Mouse (Mus musculus) lung, embryonic 14.5 days (tissue): ENCODE measurements at regions not wholly inside any gene's neighbourhood (a gene's known extent, or its start where the extent isn't known, plus 50 kb on each side); places are given as distances from the start of the nearest gene placed in this dataset.

Experiments
- ATAC-seq: fragments of 200-750 bp; cut with Nextera tagmentation; 2 replicates; pipeline ENCODE4 v1.8.0; 2017; ENCODE audit warnings: mild to moderate bottlenecking, moderate TSS enrichment, moderate library complexity; ENCODE audit not compliant: insufficient read depth
- DNase-seq: peaks from one replicate; pipeline ENCODE4 v3.0.0-alpha.2; 2015
- H3K27ac ChIP-seq: fragments of 300-500 bp; sonication (generic); 2 replicates; pipeline ENCODE4 v1.5.1; 2014; ENCODE audit warnings: low read depth, mild to moderate bottlenecking, moderate library complexity
- H3K27me3 ChIP-seq: fragments of 300-500 bp; sonication (generic); 2 replicates; pipeline ENCODE4 v1.6.1; 2014; ENCODE audit warnings: low read length, control low read depth; ENCODE audit not compliant: insufficient read depth
- H3K36me3 ChIP-seq: fragments of 300-500 bp; sonication (generic); 2 replicates; pipeline ENCODE4 v1.6.1; 2014; ENCODE audit warnings: control low read depth; ENCODE audit not compliant: insufficient read depth
- H3K4me1 ChIP-seq: fragments of 300-500 bp; sonication (generic); 2 replicates; pipeline ENCODE4 v1.6.1; 2014; ENCODE audit warnings: antibody characterized with exemption, control low read depth; ENCODE audit not compliant: insufficient read depth
- H3K4me2 ChIP-seq: fragments of 300-500 bp; sonication (generic); 2 replicates; pipeline ENCODE4 v1.6.1; 2014; ENCODE audit warnings: mild to moderate bottlenecking
- H3K4me3 ChIP-seq: fragments of 300-500 bp; sonication (generic); 2 replicates; pipeline ENCODE4 v1.5.1; 2014; ENCODE audit warnings: low read depth, low read length
- H3K9ac ChIP-seq: fragments of 300-500 bp; sonication (generic); 2 replicates; pipeline ENCODE4 v1.6.1; 2014
- H3K9me3 ChIP-seq: fragments of 300-500 bp; sonication (generic); 2 replicates; pipeline ENCODE4 v1.6.1; 2016; ENCODE audit warnings: low read depth, low read length, control low read depth
- CTCF ChIP-seq: IDR thresholded peaks from 2 replicates; pipeline ENCODE4 v1.5.1; 2016; ENCODE audit warnings: antibody characterized with exemption, low read depth
- WGBS: fragments of 180-500 bp; shearing (Covaris S2); extraction: QIAGEN DNeasy Blood & Tissue Kit; methylation state at CpG from one replicate; pipeline ENCODE4 v1.1.7; 2014; 5-methylcytosine and 5-hydroxymethylcytosine counted together

- WGBS = 50% methylated on average over 3 of the region's 3 CpGs
- H3K27ac ChIP-seq = no peak overlapping the region
- no peaks in the 10 kb centered on the region for H3K36me3 ChIP-seq
- H3K4me3 ChIP-seq = no peak overlapping the region
- H3K9me3 ChIP-seq = no peaks in the 10 kb centered on the region
- ATAC-seq (no peak), DNase-seq (no peak)
- no peaks in the 10 kb centered on the region for H3K4me1 ChIP-seq
- TF ChIP-seq CTCF = no peak
- no peak overlapping the region for H3K4me2 ChIP-seq
- no peaks in the 10 kb centered on the region for H3K27me3 ChIP-seq
- no peak overlapping the region for H3K9ac ChIP-seq
Observed at GRCm38 (mm10) chr1:24938303-24939263, 260.2 kb downstream of the Lmbrd1 start.

DNA sequence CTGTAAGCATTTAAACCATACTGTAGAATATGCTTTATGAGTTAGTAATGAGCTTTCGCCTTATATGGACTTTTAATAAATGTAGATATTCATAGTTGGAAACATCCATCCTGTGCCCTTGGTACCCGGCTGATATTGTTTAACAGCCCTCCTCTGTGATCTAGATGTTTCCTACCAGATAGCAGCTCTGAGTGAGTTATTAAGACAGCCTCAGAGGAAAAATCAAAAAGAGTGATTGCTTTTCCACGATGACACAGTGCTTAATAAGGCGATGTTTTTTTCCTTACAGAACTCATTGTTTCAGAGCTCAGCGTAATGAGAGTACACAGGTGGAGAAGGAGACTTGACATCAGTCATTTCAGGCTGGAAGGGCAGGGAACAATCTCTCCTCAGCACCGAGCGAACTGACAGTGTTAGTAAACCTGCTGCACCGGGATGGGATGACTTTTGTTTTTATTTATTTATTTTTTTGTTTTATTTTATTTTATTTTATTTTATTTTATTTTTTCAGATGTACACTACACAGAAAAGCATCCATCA lies 264.4 kb downstream of the Lmbrd1 start:
- Histone ChIP-seq H3K4me3 (no peak overlapping the region), H3K9ac (no peak overlapping the region), H3K27ac (no peak overlapping the region), H3K4me1 (no peaks in the 10 kb centered on the region), H3K36me3 (no peaks in the 10 kb centered on the region), H3K9me3 (no peaks in the 10 kb centered on the region), H3K27me3 (no peaks in the 10 kb centered on the region), H3K4me2 (no peak overlapping the region)
- no peak for DNase-seq
- no peak for ATAC-seq
- WGBS = 82% methylated on average over 8 of the region's 8 CpGs
- TF ChIP-seq CTCF = no peak

- Histone ChIP-seq H3K9ac (no peak overlapping the region), H3K27ac (no peak overlapping the region), H3K27me3 (no peaks in the 10 kb centered on the region), H3K36me3 (no peaks in the 10 kb centered on the region), H3K4me2 (no peak overlapping the region), H3K4me3 (no peak overlapping the region), H3K9me3 (no peaks in the 10 kb centered on the region), H3K4me1 (no peaks in the 10 kb centered on the region)
- TF ChIP-seq CTCF = no peak
- no peak for DNase-seq
- 50% methylated on average over 2 of the region's 2 CpGs for WGBS
- ATAC-seq = no peak
Observed at GRCm38 (mm10) chr1:24943451-24943850, 265.0 kb downstream of the Lmbrd1 start.

DNA sequence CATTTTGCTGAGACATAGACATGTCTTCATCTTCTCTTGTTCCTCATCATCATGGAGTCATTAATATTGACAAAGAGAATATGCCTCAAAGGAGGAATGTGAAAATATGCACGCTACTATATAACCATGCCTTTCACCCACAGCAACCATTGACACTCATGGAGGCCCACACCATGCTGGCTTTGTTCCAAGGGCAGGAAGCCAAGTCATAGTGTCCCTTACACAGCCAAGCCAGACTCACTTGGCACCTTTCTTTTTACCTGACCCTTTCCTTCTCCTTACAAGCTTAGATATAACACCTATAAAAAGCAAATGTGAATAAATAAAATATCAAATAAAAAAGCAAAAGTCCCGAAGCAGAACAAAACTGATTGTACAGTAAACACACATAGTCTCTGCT lies 294.3 kb downstream of the Lmbrd1 start:
- ATAC-seq (no peak), DNase-seq (peak; percentile 11)
- TF ChIP-seq CTCF = no peak
- Histone ChIP-seq H3K4me2 (no peak overlapping the region), H3K9ac (no peak overlapping the region), H3K27ac (no peak overlapping the region), H3K27me3 (no peaks in the 10 kb centered on the region), H3K9me3 (no peaks in the 10 kb centered on the region), H3K4me3 (no peak overlapping the region), H3K4me1 (no peaks in the 10 kb centered on the region), H3K36me3 (no peaks in the 10 kb centered on the region)
- WGBS = 65% methylated on average over 2 of the region's 2 CpGs

GRCm38 (mm10) chr1:25008456-25009169 lies 330.2 kb downstream of the Lmbrd1 start:
- peak; percentile 79 for DNase-seq

GRCm38 (mm10) chr1:25012754-25013153 lies 334.3 kb downstream of the Lmbrd1 start:
- Histone ChIP-seq H3K27ac (no peak overlapping the region), H3K4me1 (no peaks in the 10 kb centered on the region), H3K36me3 (no peaks in the 10 kb centered on the region), H3K9ac (no peak overlapping the region), H3K4me2 (no peak overlapping the region), H3K27me3 (no peaks in the 10 kb centered on the region), H3K9me3 (no peaks in the 10 kb centered on the region), H3K4me3 (no peak overlapping the region)
- no peak for ATAC-seq
- DNase-seq = no peak
- TF ChIP-seq CTCF = no peak
- WGBS = 88% methylated on average over 1 of the region's 1 CpGs

More at GRCm38 (mm10) chr1:25008456-25009169, 330.2 kb downstream of the Lmbrd1 start:
- Histone ChIP-seq H3K36me3 (no peaks in the 10 kb centered on the region), H3K9ac (no peak overlapping the region), H3K27me3 (no peaks in the 10 kb centered on the region), H3K4me2 (no peak overlapping the region), H3K9me3 (no peaks in the 10 kb centered on the region), H3K4me1 (no peaks in the 10 kb centered on the region), H3K27ac (peak overlapping the region; percentile 40), H3K4me3 (no peak overlapping the region)
- WGBS = 27% methylated on average over 8 of the region's 8 CpGs
- peak; percentile 73; the same call in 1 of the 2 replicates for ATAC-seq
- TF ChIP-seq CTCF = no peak
